Mouse (Mus musculus) induced T-regulatory cell, adult 2 months (primary cell): Measurements from ENCODE around the gene Tspan5.

ENCODE experiments used
- DNase-seq: peaks from one replicate; pipeline ENCODE4 v3.0.0-alpha.2; 2012; ENCODE audit warnings: low read depth

Gene Tspan5

DNA sequence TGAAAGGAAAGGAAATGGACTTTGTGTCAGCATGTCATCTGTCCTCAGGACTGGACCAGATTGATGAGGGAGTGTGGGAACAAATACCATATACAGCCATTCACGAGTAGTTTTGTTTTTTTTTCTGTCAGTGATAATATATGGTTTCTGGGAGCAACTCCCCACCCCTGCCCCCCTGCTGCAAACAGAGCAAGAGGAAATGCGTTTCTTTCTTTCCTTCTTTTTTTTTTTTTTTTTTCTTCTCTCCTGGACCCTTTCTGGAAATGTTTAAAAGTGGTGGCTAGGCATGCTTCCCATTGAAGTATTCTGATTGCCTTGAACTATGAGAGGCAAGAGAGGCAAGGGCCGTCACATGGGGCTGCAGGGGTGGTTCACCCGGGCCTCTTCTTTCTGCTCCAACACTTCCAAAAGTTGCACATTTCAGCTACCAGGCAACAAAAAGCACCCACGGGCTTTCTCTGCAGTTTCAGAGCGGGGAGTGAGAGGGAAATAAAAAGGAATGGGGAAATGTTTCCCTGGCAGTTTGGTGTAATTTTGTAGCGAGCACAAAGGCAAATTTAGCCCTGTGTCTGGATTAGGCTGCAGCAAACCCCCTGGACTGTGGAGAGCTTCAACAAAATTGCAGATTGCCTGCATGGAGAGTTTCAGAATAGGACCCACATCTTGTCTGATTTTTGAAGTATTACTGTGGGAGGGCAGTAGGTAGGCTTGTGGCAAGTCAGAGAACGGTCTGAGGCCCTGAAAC is 2.2 kb downstream of the Tspan5 start:
- no peak for DNase-seq

DNA sequence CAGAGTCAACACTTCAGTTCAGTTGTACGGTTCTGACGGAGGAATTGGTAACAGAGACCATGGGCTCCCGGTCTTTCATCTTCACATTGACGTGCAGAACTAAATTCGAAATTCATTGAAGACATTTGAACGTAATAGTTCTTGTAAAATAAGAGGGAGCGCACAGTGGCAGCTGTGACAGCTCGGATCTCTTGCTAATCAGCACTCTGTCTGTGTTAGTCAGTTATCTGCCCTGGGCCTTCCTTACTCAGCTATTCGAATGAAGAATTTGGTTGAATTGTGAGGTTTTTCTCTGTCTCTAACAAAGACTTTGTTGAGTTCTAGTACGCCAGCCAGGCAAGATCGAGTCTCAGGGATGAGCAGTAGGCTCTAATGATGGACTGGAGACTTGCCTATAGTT is 3.1 kb downstream of the Tspan5 start:
- DNase-seq = no peak

DNA sequence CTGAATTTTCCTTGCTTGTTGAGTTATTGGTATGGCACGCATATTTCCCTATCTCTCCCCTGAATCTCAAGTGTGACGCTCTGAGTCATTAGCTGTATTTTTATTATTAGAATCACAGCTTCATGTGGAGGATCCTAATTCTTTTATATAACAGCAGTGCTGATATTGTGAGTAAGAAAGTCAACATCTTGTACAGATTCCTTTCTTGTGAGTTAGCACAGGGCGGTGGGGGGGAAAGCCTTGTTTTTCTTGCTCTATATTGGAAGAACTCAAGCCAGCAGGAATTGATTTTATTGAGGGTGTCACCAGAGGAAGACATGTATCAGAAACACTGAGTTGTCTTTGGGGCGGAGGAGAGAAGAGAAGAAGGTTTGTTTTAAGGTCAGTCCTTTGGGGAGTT is 3.6 kb downstream of the Tspan5 start:
- DNase-seq = no peak

DNA sequence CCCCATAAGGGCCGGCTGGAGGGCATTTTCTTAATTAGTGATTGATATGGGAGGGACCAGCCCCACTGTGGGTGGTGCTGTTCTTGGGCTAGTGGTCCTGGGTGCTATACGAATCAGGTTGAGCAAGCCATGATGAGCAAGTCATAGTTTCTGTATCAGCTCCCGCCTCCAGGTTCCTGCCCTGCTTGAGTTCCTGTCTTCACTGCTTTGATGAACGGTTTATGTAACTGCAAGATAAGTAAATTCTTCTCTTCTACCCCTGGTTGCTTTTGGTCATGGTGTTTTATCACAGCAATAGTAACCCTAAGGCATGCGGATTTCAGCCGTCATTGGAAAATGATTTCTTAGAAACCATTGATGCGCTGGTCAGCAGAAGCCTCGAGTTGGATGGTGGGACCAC is 4.6 kb downstream of the Tspan5 start:
- DNase-seq = peak; percentile 40

DNA sequence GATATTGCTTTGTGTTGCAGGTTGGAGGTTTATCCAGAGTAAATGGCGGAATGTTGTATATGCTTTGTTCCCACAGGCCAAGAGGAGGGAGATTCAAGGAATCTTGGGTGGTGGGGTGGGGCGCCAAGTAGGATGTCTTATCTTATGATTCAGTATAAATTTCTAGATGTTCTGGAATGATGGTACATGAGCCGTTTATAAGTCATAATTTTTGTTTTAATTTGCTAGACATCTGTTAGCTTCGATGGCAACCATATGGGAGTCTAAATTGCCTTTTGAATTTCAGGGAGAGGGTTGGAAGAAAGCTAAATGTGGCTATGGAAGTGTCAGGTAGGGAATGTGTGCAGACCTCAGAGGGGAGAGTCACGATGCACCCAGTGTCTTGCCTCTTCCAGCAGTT is 5.0 kb downstream of the Tspan5 start:
- DNase-seq = no peak

DNA sequence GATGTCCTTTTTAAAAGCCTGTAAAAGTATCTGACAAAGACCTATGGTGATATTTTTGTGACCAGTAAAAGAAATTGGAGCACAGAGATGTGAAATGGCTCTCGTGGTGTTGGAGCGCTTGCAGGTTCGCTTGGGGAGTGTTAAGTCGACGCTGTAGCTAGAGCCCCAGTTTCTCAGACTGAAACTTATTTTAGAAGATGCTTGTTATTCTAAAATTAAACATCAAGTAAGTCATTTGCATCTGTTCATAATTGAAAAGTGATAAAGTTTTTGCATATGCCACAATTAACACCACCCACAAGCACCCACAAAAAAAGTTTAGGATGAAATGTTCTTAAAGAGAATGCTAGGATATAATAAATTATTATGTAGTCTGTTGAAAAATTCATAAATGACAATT is 6.0 kb downstream of the Tspan5 start:
- no peak for DNase-seq

DNA sequence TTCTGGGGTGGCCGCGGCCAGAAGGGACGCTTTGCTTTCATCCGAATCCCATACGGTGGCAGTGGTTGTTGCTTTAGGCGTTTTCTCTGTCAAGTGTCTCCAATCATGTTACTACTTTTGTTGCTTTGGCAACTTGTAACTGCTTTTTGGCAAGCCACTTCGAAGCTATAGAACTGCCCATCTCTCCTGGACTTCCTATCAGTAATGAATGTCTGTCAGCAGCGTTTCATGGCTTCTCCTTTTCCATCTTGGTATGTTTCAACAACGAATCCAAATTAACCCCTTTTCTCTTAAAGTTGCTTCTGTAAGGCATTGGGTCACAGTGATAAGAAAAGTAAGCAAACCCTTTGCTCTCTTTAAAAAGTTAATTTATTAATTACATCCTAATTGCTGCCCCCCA is 7.7 kb downstream of the Tspan5 start:
- DNase-seq = no peak

DNA sequence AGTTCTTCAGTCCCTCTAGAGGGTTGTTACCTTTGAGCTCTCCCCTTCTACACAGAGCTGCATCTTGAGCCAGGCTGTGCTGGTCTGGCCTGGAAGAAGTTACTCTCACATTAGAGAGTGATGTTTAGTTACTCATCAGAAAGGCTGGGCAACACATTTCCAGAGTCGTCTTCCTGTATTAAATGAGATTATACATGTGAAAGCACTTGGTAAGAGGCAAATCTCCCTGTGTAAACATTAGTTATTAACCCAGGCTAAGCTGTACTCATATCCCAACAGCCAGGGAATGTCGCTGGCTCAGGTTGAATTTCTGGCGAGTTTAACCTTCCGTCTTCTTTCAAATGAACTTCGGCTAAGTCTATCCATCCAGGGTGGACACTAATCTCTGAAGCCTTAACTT is 9.3 kb downstream of the Tspan5 start:
- DNase-seq = no peak

DNA sequence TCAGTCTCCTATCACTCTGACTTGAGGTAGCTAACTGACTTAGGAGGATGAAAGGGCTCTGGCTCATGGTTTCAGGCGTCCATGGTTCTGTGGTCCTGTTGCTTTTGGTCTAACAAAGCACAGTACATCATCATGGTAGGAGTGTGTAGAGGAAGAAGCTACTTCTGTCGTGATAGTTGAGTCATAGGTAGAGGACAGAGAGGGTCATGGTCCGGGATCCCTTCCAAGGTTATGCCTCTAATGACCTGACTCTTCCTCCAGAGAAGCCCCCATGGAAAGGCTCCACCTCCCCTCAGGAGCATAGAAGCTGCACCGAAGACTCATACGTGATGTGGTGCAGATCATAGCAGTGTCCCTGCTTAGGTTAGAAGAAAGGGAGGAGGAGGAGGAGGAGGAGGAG is 10.1 kb downstream of the Tspan5 start:
- DNase-seq = no peak

DNA sequence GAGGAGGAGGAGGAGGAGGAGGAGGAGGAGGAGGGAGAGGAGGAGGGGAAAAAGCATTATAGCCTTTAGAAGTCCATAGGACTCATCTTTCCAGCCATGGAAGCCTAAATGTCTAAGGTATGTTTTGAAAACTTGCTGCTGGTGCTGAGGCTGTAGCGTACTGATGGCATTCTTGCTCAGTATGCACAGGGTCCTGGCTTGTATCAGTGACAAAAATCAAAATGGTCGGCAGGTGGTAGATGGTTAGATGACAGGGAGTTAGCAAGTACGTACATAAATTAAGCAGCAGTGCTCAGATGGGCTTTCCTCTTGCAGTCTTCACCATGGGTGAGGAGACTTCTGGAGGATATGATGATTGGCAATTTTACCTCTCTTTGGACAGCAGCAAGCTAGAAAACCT is 10.8 kb downstream of the Tspan5 start:
- no peak for DNase-seq

DNA sequence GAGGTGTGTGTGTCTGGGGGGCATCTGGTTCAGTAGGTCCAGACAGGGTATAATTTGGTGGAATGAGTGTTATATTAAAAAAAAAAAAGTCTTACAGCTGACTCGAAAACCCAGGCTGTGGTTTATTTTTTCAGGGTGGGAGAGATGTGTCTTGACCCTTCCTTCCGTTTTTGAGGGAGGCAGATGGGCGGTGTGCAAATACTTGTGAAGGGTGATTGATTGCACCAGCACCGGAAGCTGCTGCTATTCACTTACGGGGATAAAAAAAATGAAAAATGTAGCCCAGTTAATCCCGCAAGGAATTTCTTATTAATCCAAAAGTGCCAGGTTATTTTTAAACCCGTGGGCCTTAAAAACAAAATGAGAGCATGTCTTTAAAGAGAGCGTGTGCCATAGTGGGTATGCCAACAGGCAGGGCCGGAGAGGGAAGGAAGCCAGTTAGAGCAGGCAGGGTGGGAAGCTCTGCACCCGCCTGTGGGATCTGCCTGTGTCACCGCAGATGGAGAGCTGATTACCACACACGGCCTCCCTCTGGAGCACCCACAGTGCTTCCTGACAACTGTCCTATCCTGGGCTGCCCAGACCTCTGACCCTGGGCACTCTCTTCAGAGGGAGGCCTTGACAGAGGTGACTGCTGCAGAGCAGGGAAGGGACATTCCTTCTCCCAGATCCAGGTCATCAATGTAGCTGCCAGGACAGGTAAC is 11.3 kb downstream of the Tspan5 start:
- no peak for DNase-seq

DNA sequence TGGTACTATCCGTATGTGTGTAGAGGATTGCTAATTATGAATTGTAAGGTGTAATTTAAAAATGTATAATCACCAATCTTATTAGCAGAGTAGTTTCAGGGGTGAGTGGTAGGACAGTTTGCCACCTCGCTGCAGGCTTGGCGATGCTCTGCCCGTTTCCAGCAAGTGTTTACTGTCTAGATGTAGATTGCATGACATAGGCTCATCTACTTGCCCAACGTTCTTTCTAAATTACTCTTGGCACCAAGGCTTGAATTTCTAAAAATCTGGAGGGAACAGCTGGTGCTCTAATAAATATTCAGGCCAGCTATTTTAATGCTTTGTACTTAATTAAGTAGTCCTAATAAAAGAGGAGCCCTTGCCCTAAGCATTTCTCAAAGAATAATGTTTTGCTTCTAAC is 12.3 kb downstream of the Tspan5 start:
- DNase-seq = no peak

DNA sequence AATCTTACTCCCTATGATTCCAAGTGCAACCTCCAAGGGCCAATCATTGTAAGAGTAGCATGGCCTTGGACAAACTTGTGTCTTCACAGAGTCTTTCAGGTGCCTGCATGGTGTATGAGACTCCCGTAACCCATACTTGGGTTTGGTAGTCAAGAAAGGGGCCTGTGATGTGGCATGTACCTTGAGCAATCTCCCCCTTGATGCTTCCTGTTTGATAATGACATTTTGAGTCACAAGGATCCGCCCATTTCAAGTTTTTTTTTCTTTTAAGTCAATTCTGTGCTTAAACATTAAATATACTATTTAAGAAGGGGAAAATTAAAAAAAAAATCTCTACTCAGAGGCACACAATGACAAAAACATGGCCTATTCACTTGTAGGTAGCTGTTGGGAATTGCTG is 15.3 kb downstream of the Tspan5 start:
- DNase-seq = peak; percentile 53

DNA sequence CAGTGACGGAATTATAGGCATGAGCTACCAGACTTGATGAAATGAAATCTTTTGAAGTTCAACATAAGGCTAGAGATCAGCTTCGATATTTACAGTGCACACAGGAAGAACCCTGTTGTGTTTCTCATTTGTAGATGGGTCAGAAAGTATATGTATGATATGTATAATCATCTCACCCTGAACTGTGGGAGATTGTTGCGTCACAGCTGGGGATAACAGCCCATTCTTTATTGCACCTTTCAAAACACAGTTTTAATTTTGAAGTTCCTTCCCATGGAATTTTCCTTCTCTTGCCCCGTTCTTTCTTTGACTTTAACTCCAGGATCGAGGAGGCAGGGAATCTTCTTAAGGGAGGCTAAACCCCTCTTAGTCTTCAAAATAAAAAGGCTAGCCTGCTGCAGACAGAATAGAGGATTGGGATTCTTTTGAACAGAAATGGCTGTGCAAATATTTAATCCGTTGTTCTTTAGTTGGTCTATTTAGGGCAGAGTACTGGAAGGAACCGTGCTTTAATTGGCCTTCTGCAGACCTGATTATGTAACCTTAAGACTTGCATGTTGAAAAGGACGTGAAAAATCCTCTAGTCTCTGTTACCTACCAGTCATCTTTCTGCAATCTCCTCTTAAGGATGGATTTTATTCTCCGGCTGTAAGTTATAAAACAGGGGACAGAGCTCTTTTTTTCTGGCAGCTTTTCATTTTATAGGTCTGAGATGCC is 18.1 kb downstream of the Tspan5 start:
- DNase-seq = no peak

DNA sequence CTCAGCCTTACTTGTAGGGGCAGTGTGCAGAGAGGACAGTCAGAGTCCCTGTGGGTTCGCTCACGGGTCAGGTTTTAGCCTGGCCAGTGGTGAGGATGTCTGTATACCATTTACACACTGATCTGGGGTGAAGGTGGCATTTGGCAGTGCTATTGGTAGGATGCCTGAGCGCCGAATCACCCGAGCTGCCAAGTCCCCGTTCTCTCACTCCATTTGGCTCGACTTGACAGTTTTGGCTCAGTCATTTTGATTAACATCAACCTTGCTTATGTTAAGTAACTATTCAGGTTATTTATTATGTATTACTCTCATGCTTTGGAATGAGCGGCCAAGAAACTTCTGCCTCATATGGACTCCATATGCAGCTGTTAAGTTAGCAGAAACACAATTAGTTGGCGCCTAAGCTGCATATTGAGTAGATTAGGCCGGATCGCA is 18.7 kb downstream of the Tspan5 start:
- DNase-seq = no peak

DNA sequence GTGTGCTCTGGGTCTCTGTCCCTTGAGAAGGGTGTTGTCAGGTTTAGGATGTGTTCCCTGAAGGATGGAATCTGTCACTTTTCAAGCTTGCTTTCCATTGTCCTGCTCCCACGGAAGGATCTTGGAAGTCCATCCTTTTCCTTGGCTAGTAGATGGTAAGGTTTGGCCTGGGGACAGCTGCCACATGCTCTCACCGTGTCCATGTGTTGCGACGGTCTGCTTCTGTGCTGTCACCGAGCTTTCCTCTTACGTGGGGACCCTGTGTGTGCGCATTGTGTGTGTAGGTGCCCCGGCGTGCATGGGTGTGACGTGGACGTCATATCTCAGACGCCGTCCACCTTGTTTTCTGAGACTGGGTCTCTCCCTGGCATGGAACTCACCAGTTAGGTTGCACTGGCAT is 19.5 kb downstream of the Tspan5 start:
- DNase-seq = no peak

DNA sequence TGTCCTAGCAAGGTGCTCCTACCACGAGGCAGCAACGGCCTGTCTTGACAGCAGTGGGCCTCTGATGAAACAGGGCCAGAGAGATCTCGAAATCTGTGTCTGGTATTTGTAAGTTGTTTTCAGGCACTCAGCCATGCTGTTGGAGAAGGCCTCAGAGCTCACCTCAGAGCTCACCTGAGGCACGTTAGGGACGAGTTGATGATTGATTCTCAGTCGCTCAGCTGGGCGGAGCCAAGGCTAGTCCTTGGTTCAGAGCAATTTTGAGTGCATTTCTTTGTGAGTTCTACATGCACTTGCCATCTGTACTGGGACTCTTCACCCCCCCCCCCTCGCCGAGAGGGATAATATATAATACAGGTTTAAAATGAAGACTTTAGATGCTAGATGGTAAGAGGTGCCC is 21.9 kb downstream of the Tspan5 start:
- DNase-seq = no peak

DNA sequence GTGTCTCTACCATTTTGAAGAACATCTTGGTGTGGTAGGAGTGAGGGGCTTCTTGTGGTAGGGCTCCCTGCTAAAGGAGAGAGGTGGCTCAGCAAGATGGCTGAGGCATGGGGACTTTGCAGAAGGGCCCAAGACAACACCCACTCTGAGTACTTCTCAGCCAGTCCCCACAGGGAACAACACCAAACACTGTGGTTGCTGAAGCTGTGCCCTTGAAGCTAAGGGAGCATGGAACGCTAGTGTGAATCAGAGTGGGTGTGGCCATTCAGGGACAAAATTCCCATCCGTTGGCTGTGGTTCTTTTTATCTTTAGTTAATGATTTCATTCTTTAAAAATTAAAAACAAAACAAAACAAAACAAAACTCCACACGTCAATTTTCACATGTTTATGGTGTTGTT is 22.8 kb downstream of the Tspan5 start:
- no peak for DNase-seq

DNA sequence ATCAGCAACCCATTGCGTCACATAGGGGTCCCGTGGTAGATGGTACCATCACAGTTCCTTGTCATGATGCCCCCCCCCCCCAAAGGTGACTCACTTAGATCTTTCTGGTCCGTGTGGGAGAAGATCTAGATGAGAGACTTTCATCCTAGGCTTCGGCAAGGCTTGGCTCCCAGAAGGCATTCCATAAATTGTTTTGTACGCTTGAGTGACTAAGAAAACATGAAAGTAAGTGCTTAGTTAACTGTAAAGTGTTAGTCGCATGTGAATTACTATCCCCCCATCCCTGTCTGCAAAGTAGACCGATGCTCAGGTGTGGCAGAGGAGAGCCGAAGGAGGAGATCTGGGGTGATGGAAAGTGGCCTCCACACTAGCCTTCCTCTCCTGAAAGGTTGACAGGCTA is 25.0 kb downstream of the Tspan5 start:
- no peak for DNase-seq

DNA sequence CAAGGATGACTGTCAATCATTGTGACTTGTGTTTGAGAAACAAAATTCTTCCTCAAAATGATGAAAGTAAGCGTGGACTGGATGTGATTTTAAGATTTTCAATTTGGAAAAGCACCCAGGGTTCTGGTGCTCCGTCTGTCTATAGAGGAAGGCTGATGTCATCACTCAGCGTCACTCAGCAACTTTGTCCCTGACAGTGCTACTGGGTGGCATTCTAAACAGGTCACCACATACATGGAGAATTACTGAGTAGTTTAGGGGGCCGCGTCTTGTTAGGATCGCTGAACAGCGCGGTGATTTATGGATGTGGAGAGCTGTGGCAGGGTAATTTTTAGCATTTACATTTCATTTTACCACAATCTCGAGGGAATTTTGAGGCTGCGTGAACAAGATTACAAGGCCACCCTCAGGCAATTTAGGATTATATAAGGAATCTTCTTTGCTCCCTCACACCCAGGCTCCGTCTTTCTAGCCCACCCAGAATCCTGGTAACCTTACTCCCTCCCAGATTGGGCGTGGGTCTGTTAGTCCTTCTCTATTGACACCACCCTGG is 26.6 kb downstream of the Tspan5 start:
- DNase-seq = no peak

DNA sequence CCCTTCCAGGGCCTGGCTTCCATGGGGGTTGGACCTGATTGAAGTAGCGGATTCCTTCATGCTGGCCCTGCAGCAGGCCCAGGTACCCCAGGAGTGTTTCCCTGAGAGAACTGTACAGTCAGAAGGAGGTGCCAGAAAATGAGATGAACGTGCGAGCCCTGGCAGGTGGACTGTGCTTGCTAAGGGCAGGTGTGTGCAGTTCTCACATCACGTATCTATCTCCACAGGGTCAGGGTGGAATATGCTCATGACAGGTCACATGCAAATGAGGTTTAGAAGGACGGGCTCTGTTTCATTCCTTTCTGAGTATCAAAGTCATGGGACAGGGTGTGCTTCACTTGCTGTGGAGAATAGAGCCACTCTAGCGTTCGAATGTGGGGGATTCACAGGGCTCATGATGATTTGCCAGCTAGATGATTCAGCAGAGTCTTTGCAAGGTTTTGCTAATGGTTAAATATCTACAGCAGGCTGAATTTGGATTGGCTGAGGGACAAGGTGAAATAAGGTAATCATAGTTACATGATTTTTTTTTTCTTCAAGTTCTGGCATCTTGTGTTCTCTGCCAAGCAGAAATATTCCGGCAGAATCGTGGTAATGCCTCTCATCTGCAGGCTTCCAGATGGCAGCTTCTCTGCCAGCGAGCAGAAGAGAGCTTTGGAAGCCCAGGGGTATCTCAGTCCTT is 28.8 kb downstream of the Tspan5 start:
- no peak for DNase-seq

DNA sequence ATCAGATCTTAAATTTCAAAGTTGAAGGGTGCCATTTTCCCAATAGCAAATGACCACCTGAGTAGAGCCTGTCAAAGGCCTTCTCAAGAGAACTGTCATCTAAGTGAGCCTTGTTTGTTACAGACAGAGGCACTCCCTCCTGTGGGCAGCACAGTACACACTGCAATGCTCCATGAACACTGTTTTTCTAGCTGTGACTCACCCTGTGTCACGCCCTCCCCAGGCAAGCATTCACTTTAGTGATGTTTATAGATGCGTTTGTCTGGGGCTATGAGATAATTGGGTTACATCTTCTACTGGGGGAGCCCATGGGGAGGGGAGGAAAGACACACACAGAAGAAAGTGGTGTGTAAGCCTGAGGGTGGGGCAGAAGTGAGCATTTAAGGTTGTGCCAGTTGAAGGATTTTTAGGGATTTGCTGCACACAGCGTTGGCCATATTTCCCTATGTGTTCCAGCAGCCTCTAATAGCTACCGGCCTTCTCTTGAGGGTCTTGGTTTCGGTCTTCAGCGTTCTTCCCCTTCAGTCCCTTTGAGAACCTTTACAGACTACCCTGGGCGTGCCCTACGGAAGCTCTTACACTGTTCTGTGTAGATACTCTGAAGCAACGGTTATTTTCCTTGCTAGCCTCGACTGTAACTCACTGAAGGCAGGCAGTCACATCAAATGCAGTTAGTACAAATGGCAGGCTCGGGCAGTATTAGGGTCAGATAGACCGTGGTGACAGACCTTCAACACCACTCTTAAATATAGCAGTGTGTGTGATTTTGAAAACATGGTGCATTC is 29.7 kb downstream of the Tspan5 start:
- no peak for DNase-seq
